Mouse (Mus musculus): ENCODE results near the gene Med22. TPM values are rescaled to one million over a fixed set of nuclear protein-coding genes. Genes with fewer than 3 reads are reported as not detected.

The Med22 gene
- polyA plus RNA-seq, 1 experiment from 2014 or later, result 109 TPM

Other genes with a start within 250 kb of the Med22 start
- not detected in 2 replicates for gene Lcn4, start 239.4 kb downstream of the Med22 start, polyA plus RNA-seq (2014; fragmentation: Nextera tagmentation; extraction: Ambion mirVana)
- not detected in 2 replicates for gene Abo, start 45.7 kb downstream of the Med22 start, polyA plus RNA-seq (2014; fragmentation: Nextera tagmentation; extraction: Ambion mirVana)
- 17.5 and 19.1 TPM in 2 replicates for gene Surf6, start 7.8 kb downstream of the Med22 start, polyA plus RNA-seq (2014; fragmentation: Nextera tagmentation; extraction: Ambion mirVana)
- 441 and 462 TPM in 2 replicates for gene Rpl7a, start 87 bp upstream of the Med22 start, polyA plus RNA-seq (2014; fragmentation: Nextera tagmentation; extraction: Ambion mirVana)
- 46.3 and 49.5 TPM in 2 replicates for gene Surf2, start 5.7 kb upstream of the Med22 start, polyA plus RNA-seq (2014; fragmentation: Nextera tagmentation; extraction: Ambion mirVana)
- gene Surf1, start 5.9 kb upstream of the Med22 start, polyA plus RNA-seq (2014; fragmentation: Nextera tagmentation; extraction: Ambion mirVana), result 88.9 and 101 TPM in 2 replicates
- 87.1 and 116 TPM in 2 replicates for gene Surf4, start 23.3 kb upstream of the Med22 start, polyA plus RNA-seq (2014; fragmentation: Nextera tagmentation; extraction: Ambion mirVana)
- gene Stkld1, start 23.4 kb upstream of the Med22 start, polyA plus RNA-seq (2014; fragmentation: Nextera tagmentation; extraction: Ambion mirVana), result 0.15 TPM in 1 of 2 replicates, not detected in the other
- 35.1 and 38.0 TPM in 2 replicates for gene Rexo4, start 53.7 kb upstream of the Med22 start, polyA plus RNA-seq (2014; fragmentation: Nextera tagmentation; extraction: Ambion mirVana)
- not detected in 2 replicates for gene Adamts13, start 62.7 kb upstream of the Med22 start, polyA plus RNA-seq (2014; fragmentation: Nextera tagmentation; extraction: Ambion mirVana)
- gene Cacfd1, start 99.2 kb upstream of the Med22 start, polyA plus RNA-seq (2014; fragmentation: Nextera tagmentation; extraction: Ambion mirVana), result 86.5 and 94.9 TPM in 2 replicates
- gene Slc2a6, start 117.3 kb upstream of the Med22 start, polyA plus RNA-seq (2014; fragmentation: Nextera tagmentation; extraction: Ambion mirVana), result 8.7 and 10.6 TPM in 2 replicates
- gene Mymk, start 161.5 kb upstream of the Med22 start, polyA plus RNA-seq (2014; fragmentation: Nextera tagmentation; extraction: Ambion mirVana), result 0.17 and 0.22 TPM in 2 replicates
- gene Adamtsl2, start 168.7 kb upstream of the Med22 start, polyA plus RNA-seq (2014; fragmentation: Nextera tagmentation; extraction: Ambion mirVana), result 5.9 and 9.0 TPM in 2 replicates
- 8.7 and 11.0 TPM in 2 replicates for gene Fam163b, start 231.8 kb upstream of the Med22 start, polyA plus RNA-seq (2014; fragmentation: Nextera tagmentation; extraction: Ambion mirVana)

All from neural tube, embryonic 14.5 days (tissue).